Mouse (Mus musculus): ENCODE measurements at regions not wholly inside any gene's neighbourhood (a gene's known extent, or its start where the extent isn't known, plus 50 kb on each side); places are given as distances from the start of the nearest gene placed in this dataset.

GRCm38 (mm10) chr8:27938559-27939492, 491.4 kb downstream of the Poteg start:
- no peak overlapping the region for H3K4me3 ChIP-seq (ENCODE audit: low read length)
- H3K4me2 ChIP-seq (ENCODE audit: low read depth, low read length) = no peak overlapping the region
- H3K9me3 ChIP-seq (ENCODE audit: control insufficient read depth, low read length) = no peaks in the 10 kb centered on the region
- 61% methylated on average over 12 of the region's 12 CpGs for WGBS
- H3K36me3 ChIP-seq (ENCODE audit: control insufficient read depth, insufficient read depth, low read length) = no peaks in the 10 kb centered on the region
- no peaks in the 10 kb centered on the region for H3K27me3 ChIP-seq (replicated peaks; ENCODE audit: control insufficient read depth, insufficient read depth, low read length)
- no peak overlapping the region for H3K9ac ChIP-seq (ENCODE audit: low read depth, low read length)
- H3K27ac ChIP-seq (ENCODE audit: low read length) = no peak overlapping the region
- H3K4me1 ChIP-seq (ENCODE audit: control insufficient read depth, insufficient read depth, low read length) = no peaks in the 10 kb centered on the region
- no peak for ATAC-seq

DNA sequence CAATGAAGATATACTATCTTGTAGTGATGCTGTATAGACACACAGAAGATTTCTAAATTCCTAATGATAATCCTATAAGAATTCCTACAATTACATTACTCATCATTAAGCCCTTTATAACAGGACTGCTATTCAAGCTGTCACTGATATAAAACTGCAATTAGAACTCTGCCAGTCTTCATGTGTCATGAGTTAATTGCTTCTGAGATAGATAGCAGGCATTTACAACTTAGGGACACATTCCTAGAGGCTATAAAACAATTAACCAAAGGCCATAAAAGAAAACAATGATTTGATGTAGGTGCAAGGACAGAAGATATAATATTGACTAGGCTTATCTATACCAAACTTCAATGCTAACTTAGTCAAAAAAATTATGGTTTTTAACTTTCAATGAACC, 507.5 kb downstream of the Poteg start:
- Histone ChIP-seq H3K9me3 (ENCODE audit: control insufficient read depth, low read length) (no peaks in the 10 kb centered on the region), H3K9ac (ENCODE audit: low read depth, low read length) (no peak overlapping the region), H3K27me3 (replicated peaks; ENCODE audit: control insufficient read depth, insufficient read depth, low read length) (no peaks in the 10 kb centered on the region), H3K36me3 (ENCODE audit: control insufficient read depth, insufficient read depth, low read length) (no peaks in the 10 kb centered on the region), H3K4me2 (ENCODE audit: low read depth, low read length) (no peak overlapping the region), H3K27ac (ENCODE audit: low read length) (no peak overlapping the region), H3K4me1 (ENCODE audit: control insufficient read depth, insufficient read depth, low read length) (no peaks in the 10 kb centered on the region), H3K4me3 (ENCODE audit: low read length) (no peak overlapping the region)
- ATAC-seq = peak; percentile 79

DNA sequence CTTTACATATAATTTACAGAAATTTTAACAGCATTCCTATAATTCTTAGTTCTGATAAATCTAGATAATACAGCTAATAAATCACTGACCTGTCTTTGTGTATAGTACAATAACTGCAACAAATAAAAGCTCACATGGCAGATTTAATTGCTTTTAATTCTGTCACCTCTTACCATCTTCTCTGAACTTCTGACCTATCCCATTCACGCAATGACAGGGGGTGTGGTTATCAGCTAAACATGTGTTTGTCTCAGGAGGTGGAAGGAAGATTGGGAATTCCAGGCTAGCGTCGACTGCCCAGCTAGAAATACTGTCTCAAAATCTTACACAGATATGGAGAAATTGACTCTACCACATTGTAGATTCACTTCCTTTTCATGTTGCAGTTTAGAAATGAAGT, 533.5 kb downstream of the Poteg start:
- H3K4me1 ChIP-seq (ENCODE audit: control insufficient read depth, insufficient read depth, low read length) = no peaks in the 10 kb centered on the region
- WGBS = 45% methylated on average over 3 of the region's 3 CpGs
- ATAC-seq = no peak
- no peak overlapping the region for H3K27ac ChIP-seq (ENCODE audit: low read length)
- no peaks in the 10 kb centered on the region for H3K27me3 ChIP-seq (replicated peaks; ENCODE audit: control insufficient read depth, insufficient read depth, low read length)
- H3K9me3 ChIP-seq (ENCODE audit: control insufficient read depth, low read length) = no peaks in the 10 kb centered on the region
- H3K4me3 ChIP-seq (ENCODE audit: low read length) = no peak overlapping the region
- H3K36me3 ChIP-seq (ENCODE audit: control insufficient read depth, insufficient read depth, low read length) = no peaks in the 10 kb centered on the region
- H3K4me2 ChIP-seq (ENCODE audit: low read depth, low read length) = no peak overlapping the region
- no peak overlapping the region for H3K9ac ChIP-seq (ENCODE audit: low read depth, low read length)

GRCm38 (mm10) chr8:27981769-27982168, 534.3 kb downstream of the Poteg start:
- H3K4me1 ChIP-seq (ENCODE audit: control insufficient read depth, insufficient read depth, low read length) = no peaks in the 10 kb centered on the region
- H3K4me3 ChIP-seq (ENCODE audit: low read length) = no peak overlapping the region
- ATAC-seq = no peak
- 76% methylated on average over 5 of the region's 5 CpGs for WGBS
- H3K27ac ChIP-seq (ENCODE audit: low read length) = no peak overlapping the region
- H3K36me3 ChIP-seq (ENCODE audit: control insufficient read depth, insufficient read depth, low read length) = no peaks in the 10 kb centered on the region
- H3K27me3 ChIP-seq (replicated peaks; ENCODE audit: control insufficient read depth, insufficient read depth, low read length) = no peaks in the 10 kb centered on the region
- no peak overlapping the region for H3K9ac ChIP-seq (ENCODE audit: low read depth, low read length)
- H3K4me2 ChIP-seq (ENCODE audit: low read depth, low read length) = no peak overlapping the region
- no peaks in the 10 kb centered on the region for H3K9me3 ChIP-seq (ENCODE audit: control insufficient read depth, low read length)

DNA sequence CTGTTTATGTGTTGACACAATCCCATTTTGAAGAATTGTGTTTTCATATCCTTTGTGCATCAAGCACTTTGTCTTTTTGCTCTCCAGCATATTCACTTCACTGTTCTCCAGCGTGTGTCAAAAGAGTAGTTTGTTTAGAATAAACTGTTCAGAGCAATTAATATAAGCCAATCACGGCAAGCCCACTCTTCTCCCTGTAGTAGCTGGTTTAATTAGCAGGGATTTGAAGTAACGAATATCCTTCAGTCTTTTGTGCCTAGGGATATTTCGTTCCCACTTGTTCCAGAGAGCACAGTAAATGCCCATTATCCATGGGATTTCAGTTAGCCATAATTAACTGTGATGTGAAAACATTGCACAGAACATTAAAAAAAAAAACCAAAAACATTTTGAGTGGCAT, 565.4 kb downstream of the Poteg start:
- no peak for ATAC-seq
- Histone ChIP-seq H3K4me2 (ENCODE audit: low read depth, low read length) (no peak overlapping the region), H3K4me3 (ENCODE audit: low read length) (no peak overlapping the region), H3K9me3 (ENCODE audit: control insufficient read depth, low read length) (no peaks in the 10 kb centered on the region), H3K9ac (ENCODE audit: low read depth, low read length) (no peak overlapping the region), H3K36me3 (ENCODE audit: control insufficient read depth, insufficient read depth, low read length) (no peaks in the 10 kb centered on the region), H3K27me3 (replicated peaks; ENCODE audit: control insufficient read depth, insufficient read depth, low read length) (no peaks in the 10 kb centered on the region), H3K4me1 (ENCODE audit: control insufficient read depth, insufficient read depth, low read length) (no peaks in the 10 kb centered on the region), H3K27ac (ENCODE audit: low read length) (no peak overlapping the region)
- WGBS = 70% methylated on average over 4 of the region's 4 CpGs

All from intestine, embryonic 16.5 days (tissue).